Mouse (Mus musculus): ENCODE results near the gene Zfp553.

The Zfp553 gene

GRCm38 (mm10) chr7:127232622-127233367 is at the start of gene Zfp553, which contains the start of gene Sept1:
Gene Zfp553 (plus strand): TSS chr7:127233061.
Gene Sept1 (minus strand): TSS chr7:127233130.
- peak; percentile 85 for DNase-seq (ENCODE audit: low spot score in 2 of 2)

- DNase-seq (ENCODE audit: low spot score in 2 of 2) = no peak
Measured at GRCm38 (mm10) chr7:127183345-127183744, 49.5 kb upstream of the Zfp553 start.

- peak in 1 of 2 experiments; percentile 69 for DNase-seq (ENCODE audit: low spot score in 2 of 2)
Measured at GRCm38 (mm10) chr7:127183828-127184227, 49.0 kb upstream of the Zfp553 start.

GRCm38 (mm10) chr7:127184720-127185119 is 48.1 kb upstream of the Zfp553 start:
- no peak for DNase-seq (ENCODE audit: low spot score in 2 of 2)

- DNase-seq (ENCODE audit: low spot score in 2 of 2) = peak in 1 of 2 experiments; percentile 41
Measured at GRCm38 (mm10) chr7:127185601-127186000, 47.3 kb upstream of the Zfp553 start.

- no peak for DNase-seq (ENCODE audit: low spot score in 2 of 2)
Measured at GRCm38 (mm10) chr7:127187351-127187750, 45.5 kb upstream of the Zfp553 start.

- DNase-seq (ENCODE audit: low spot score in 2 of 2) = peak in 1 of 2 experiments; percentile 44
Measured at GRCm38 (mm10) chr7:127188305-127189276, 44.3 kb upstream of the Zfp553 start.

- no peak for DNase-seq (ENCODE audit: low spot score in 2 of 2)
Measured at GRCm38 (mm10) chr7:127190672-127191071, 42.2 kb upstream of the Zfp553 start.

GRCm38 (mm10) chr7:127192989-127193388 is 39.9 kb upstream of the Zfp553 start:
- DNase-seq (ENCODE audit: low spot score in 2 of 2) = no peak

GRCm38 (mm10) chr7:127194011-127194632 is 38.7 kb upstream of the Zfp553 start:
- peak in 1 of 2 experiments; percentile 7 for DNase-seq (ENCODE audit: low spot score in 2 of 2)

GRCm38 (mm10) chr7:127194633-127195029 is 38.2 kb upstream of the Zfp553 start:
- peak in 1 of 2 experiments; percentile 4 for DNase-seq (ENCODE audit: low spot score in 2 of 2)

- peak; percentile 85 to 96 for DNase-seq (ENCODE audit: low spot score in 2 of 2)
Measured at GRCm38 (mm10) chr7:127195544-127196295, 37.1 kb upstream of the Zfp553 start, which contains the start of gene Cd2bp2. Gene Cd2bp2 (minus strand): TSS chr7:127196050.

- DNase-seq (ENCODE audit: low spot score in 2 of 2) = peak in 1 of 2 experiments; percentile 24
Measured at GRCm38 (mm10) chr7:127196484-127196883, 36.4 kb upstream of the Zfp553 start.

- DNase-seq (ENCODE audit: low spot score in 2 of 2) = no peak
Measured at GRCm38 (mm10) chr7:127206606-127207005, 26.3 kb upstream of the Zfp553 start.

GRCm38 (mm10) chr7:127207374-127208294 is 25.2 kb upstream of the Zfp553 start:
- peak; percentile 67 to 72 for DNase-seq (ENCODE audit: low spot score in 2 of 2)

GRCm38 (mm10) chr7:127208295-127208552 is 24.6 kb upstream of the Zfp553 start, which contains the start of gene Tbc1d10b:
Gene Tbc1d10b (minus strand): TSS chr7:127208468.
- no peak for DNase-seq (ENCODE audit: low spot score in 2 of 2)

- DNase-seq (ENCODE audit: low spot score in 2 of 2) = peak; percentile 87 to 93
Measured at GRCm38 (mm10) chr7:127208553-127209438, 24.1 kb upstream of the Zfp553 start, which contains the start of gene Mylpf. Gene Mylpf (plus strand): TSS chr7:127208890.

GRCm38 (mm10) chr7:127209851-127210250 is 23.0 kb upstream of the Zfp553 start:
- no peak for DNase-seq (ENCODE audit: low spot score in 2 of 2)

- DNase-seq (ENCODE audit: low spot score in 2 of 2) = no peak
Measured at GRCm38 (mm10) chr7:127210266-127210665, 22.6 kb upstream of the Zfp553 start.

Data from spleen, postnatal 10 days (tissue).